Mouse (Mus musculus) right cerebral cortex, postnatal 10 days (tissue): ENCODE measurements around the gene Stk32c.
A peak's percentile ranks its signal among the peaks of the same experiment; 100 is the strongest.

Source experiments
- DNase-seq, 2 experiments: peaks; one replicate each; pipeline ENCODE4 v3.0.0; 2021; ENCODE audit warnings: low spot score in 2 of 2

The Stk32c gene

DNA sequence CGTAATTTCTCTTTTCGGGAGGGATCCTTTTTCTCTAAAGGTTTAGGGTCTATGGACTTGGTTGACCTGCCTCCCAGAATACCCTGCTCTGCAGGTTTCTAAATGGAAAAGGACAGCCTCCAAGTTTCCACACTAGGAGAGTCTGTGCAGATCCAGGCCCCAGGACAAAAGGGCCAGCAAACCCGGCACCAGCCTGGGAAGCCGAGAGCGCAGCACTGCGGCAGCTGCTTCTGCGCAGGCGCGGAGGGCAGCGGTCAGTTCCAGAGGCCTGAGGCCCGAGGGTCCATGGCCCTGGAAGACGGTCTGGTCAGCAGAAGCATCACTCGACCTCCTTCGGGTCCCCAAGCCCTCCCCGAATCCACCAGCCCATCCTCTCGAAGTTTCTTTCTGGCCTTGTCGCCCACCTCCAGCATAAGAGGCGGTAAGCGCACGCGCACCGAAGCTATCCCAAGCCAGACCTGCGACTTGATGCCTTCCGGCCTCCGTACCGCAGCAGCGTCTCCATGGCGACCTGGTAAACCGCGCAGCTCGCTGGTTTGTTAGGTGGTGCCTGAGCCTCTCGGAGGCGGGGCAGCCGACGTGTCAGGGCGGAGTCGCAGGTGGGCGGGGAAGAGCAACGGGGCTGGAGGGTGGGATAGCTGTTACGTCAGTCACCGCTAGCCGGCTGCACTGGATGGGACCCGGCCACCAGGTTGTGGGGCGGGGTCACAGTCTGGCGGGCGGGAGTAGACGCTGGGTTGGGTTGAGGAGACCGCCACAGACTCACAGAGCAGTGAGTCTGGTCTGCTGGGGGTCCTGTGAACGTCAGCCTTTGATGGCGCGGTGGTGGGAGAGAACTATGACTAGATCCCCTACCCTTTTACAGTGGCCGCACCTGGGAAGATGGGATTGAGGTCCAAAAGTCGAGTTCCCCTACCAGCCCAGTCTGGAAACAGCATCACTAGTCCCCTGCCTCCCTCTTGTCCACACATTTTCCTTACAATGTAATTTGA, at the start of gene Stk32c, which contains the start of gene Lrrc27:
Stk32c (minus strand) TSS at position 554 of the 992 bp plus-strand sequence.
Lrrc27 (plus strand) TSS at position 235 of the 992 bp plus-strand sequence.
- peak; percentile 99 for DNase-seq

DNA sequence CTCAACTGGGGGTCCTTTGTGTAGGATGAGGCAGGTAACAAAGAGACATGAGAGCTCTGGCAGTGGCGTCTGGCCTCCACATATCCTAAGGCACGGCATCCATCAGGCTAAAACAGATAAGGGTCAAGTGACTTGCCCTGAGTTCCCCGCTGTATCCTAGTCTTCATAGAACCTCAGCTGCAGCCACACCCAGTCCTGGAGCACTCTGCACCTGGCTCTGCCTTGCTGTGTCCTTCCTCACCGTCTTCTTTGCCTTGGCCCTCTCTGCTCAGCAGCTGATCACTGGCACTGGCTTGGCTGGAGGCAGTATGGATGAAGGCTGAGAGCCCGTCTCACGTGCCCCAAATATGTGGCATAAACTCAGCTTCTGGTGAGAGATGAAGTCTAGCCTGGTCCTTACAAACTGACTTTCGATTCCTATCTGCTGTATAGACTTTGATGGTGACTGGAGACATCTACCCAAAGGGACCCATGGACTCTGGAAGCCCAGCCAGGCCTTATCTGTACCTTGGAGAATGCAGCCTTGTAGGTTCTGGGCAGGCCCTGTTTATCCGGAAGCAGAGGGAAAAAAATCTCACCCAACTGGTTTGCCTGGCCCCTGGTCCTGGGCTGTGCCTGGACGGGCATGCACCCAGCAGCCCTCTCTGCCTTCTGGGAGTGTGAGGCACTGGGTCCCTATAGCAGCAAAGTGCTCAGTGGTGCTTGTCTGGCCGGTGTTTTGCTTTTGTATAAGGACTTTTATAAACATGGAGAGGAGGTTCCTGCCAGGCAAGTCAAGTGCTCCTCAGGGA, 44.8 kb upstream of the Stk32c start:
- no peak for DNase-seq

DNA sequence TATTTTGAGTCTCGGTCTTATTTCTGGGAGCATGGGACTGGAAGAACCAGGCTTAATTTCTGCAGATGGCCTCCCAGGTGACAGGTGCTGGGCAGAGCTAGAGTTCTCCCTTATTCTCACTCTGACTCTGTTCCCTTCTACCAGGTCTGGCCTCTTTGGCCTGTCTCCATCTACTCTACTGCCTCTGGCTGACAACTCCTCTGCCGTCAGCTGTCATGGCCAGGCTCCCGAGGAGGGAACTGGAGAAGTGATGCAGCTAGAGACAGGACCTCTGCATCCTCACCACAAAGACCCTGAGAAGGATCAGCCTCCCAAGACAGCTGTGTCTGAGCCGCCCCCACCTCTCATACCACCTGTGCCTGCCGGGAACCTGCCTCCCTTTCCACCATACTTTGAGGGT, 41.5 kb upstream of the Stk32c start:
- no peak for DNase-seq

DNA sequence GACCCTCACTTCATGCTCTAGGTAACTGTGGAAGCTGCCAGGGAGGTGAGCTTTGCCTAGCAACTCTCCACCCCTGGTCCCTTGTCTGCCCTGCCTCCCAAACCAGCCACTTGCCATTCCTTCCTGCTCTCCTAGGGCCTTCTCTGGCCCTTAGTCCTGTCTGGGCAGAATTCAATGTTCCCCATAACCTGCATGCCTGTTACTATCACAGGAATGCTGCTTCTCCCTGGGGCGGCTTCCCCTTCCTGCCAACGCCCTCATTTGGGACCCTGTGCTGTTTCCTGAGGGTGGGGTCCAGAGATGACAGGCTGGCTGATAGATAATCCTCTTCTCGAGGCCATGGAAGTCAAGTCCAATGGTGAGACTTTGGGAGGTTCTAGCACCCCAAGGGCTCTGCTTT, 40.4 kb upstream of the Stk32c start:
- no peak for DNase-seq

DNA sequence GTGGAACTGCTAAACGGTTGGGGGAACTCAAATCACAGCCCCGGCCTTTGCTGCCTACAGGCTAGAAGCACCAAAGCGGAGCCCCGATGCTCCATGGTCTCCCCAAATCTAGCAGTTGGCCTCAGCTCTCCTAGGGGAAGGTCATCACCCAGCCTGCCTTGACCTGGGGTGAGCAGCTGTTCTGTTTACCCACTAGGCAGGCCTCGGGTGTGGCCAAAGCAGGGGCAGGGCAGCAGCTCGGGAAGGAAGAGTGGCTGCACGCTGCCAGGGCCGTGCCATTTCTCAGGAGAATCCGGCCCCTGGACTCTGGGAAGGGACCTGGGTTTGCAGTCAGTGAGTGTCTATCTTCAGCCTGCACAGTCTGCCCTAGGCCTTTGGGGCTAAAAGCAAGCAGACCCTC, 39.9 kb upstream of the Stk32c start:
- no peak for DNase-seq

DNA sequence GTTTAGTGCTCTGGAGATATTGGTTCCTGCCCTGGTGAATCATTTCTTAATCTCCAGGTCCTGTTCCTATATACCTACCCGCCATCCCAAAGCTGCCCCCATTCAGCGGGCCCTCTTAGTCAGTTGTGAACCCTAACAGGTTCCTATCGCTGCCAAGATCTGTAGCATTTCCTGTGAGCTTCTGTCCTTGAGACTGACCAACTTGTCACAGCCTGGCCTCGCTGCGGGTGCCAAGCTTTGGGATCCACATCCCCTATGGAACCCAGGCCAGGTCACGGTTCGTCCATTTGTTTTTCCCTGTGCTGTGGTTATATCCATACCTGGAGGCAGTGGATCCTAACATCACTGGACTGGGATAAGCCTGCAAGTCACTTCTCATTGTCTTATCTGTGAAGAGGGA, 39.5 kb upstream of the Stk32c start:
- no peak for DNase-seq

DNA sequence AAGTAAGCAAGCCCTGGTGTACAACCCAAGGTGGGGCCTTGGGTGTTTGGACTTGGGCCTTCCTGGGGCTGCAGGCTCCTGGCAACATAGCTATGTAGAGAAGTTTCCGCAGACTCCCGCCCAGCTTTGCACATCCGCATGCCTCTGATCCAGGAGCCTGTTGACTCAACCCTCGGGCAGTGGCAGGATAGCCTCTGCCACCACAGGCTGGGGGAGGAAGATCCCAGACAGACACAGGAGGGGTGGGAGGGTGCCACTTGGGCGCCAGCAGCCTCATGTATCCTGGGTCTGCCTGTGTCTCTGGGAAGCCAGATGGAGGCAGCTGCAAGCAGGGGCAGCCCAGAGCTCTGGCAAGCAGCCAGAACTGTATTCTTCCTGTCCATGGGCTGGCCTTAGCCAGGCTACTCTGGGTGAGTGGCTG, 38.8 kb upstream of the Stk32c start:
- DNase-seq = peak; percentile 59 to 67

DNA sequence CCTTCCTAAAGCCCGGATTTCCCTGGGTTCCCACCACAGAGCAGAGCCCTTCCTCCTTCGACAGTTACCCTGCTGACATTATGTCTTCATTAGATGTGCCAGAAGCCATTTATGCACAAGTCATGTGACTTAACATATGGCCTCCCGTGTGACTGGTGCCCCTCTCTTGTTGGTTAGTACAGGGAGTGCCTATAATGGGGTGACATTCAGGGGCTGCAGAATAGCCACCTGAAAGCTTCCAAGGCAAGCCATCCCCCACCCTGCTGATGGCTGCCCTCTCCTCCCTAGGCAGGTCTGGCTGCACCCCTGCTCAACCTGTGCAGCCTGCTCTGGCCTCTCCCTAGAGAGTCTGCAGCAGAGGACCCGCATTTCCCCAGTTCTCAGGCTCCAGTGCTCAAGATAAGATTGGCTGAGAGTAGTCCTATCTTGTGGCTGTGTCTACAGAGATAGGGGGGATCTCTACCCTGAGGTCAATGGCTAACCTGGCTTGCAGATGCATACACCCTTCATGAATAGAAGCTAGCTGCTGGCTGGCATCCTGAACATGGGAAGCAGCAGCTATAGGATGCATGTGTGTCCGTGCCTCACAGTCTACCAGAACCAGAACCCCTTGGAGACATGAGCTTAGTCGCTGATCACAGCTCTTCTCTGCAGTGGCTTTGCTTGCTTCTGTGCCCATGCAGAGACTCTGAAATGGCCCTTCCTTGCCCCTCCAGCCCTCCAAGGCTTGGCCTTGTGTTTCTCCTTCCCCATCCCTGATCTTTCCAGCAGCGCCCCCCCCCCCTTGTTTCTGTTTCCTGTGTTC, 36.5 kb upstream of the Stk32c start:
- DNase-seq = no peak

DNA sequence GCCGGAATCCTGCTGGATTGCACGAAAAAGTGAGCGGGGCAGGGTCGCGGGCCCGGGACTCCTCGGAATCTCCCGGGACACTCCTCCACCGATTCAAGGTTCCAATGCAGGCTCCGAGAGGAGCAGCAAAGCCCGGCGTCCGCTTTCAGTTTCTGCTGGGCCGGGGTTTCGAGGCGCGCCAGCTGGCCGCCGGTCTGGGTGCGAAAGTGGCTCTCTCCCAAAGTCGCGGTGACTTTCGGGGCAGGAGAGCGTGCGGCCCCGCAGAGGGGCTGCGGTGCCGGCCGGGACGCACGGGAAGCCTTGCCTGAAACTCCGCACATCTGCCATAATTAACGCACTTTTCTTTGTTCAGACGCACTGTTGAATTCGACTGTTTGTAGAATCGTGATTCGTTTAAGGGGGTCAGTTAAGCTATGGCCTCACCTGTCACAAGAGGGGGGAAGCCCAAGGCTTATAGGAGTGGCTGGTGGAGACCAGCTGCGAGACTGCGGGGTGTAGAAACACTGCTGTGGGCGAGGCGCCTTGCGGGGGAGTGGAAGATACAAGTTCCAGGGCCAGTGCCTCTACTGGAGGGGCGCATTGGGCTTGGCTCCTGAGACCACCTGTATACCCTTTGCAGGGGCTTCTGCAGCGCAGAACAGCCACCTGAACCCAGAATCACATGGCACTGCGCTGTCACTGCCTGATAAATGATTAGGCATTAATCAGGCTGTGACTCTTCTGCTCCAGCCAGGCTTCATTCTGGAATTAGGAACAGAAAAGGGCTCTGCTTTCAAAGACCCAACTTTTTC, 35.7 kb upstream of the Stk32c start:
- DNase-seq = no peak

DNA sequence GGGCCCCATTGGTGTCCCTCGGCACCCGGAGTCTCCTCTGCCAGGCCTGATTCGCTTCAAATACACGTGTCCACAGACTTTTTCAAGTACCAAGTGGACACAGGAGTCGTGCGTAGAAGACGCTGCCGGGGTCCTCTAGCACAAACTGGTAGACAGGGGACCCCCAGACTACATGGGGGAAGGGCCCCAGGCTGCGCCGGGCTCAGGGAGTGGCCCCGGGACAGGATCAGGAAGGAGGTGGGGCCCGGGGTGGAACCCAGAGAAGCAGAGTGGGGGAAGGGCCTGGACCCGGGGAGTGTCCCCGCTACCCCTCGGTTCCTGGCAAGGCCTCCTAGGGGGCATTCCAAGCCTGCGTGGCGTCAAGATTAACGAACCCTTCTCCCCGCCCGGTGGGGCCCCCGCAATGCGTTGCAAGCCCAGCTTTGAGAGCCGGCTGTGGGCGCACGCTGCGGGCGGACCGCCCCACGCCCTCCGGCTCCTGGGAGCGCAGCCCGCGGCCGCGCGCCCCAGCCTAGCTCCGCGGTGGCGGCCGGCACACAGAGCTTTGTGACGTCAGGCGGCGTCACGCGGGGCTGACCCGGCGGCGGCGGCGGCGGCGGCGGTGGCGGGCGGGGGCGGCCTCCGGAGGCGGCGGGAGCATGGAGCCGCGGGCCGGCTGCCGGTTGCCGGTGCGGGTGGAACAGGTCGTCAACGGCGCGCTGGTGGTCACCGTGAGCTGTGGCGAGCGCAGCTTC, 34.9 kb upstream of the Stk32c start, which contains the start of gene Pwwp2b:
Pwwp2b (plus strand) TSS at position 602 of the 734 bp plus-strand sequence.
- DNase-seq = peak; percentile 75

DNA sequence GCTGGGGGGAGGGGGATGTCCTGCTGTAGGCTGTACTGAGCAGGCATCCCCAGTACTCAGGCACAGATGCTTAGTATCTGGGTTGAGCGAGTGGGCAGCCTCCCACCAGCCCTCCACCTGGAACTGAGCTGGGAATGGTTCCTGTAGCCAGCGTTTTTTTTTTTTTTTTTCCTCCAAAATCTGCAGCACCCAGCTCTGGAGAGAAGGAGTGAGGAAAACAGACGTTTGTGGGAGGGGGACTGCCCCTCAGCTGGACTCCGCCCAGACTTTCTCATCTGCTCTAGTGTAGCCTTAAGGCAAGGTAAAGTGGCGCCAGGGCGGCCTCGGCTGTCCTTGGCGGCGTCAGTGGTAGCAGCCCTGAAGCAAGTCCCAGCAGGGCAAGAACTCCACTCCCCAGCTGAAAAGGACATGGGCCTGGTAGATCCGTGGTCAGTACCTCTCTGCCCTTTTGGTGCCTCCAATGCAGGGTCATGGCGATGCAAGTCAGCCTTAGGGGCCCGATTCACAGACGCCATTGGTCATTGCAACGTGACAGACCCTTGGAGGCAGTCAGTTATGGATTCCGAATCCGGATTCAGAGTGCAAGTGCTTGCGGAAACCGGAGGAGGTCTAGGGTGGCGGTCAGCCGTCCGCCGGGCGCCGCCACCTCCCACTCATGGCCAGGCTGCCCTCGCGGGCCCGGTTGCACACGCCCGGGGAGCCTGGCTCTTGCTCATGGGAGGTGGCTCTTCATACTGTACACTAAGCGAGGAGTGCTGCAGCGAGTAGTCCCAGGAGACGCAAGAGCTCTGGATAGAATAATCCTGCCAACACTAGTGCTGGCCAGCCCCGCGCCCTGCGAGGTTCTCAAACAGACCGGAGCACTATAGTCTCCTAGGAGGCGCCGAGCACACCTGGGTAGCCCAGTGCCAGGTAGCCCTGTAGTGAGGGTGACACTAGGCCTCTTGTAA, 34.1 kb upstream of the Stk32c start:
- DNase-seq = peak; percentile 58 to 65

DNA sequence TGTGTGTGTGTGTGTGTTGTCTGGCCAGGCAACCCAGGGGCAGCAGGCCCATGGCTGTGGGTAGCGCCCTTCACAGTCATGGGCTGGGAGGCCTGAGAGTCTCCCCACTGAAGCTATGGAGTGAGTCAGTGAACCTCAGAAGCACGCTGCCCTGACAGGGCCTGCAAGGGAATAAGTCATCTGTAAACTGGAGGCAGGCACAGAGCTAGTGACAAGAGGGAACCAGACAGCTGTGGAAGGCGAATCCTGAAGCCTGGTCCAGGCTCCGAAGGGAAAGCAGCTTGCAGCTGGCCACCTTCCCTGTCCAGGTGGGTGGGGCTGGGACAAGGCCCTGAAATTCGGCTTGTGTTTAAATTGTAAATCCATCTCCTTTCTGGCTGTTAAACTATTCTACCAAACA, 33.0 kb upstream of the Stk32c start:
- DNase-seq = no peak

DNA sequence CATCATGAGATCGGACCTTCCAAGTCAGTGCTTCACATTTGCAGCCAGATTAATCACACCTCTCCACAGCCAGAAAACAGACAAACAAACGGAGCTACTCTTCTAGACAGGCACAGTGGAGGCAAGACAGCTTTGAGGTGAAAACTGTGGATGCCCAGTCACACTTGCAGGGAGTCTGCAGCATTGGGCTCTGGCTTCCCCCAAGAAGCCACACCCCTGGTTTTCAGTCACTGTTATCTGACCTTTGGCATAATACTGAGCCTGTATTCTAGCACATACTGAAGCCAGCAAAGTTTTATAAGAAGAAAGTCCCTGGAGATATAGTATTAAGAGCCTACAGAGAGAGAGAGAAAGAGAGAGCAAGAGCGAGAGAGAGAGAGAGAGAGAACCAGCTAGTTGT, 26.3 kb upstream of the Stk32c start:
- DNase-seq = no peak

DNA sequence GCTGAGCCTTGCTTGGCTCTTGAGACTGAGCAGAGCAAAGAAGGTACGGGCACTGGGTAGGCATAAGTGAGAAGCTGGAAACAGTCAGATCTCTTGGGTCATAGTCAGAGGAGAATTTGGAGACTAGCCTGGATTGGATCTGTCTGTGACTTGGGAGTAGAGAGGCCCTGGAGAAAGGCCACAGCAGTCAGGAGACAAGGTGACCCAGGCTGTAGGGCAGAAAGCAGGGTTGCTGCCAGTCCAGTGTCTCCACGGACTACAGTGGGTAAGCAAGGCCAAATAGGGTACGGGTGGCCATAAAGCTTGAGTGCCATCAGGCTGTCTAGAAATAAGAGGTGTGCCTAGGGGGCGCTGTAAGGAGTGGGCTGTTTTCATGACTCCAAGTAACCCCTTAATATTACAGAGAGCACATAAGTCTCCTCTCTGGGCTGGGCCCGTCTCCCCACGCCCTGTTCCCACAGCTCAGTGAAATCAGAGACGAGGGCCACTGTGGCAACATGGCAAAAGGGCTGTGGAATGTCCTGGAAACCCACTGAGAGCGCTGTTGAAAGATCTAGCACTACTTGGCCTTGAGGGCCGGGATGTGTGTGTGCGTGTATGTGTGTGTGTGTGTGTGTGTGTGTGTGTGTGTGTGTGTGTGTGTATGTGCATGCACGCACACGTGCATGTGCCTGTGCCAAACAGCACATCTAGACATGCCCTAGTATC, 22.7 kb upstream of the Stk32c start:
- DNase-seq = no peak

DNA sequence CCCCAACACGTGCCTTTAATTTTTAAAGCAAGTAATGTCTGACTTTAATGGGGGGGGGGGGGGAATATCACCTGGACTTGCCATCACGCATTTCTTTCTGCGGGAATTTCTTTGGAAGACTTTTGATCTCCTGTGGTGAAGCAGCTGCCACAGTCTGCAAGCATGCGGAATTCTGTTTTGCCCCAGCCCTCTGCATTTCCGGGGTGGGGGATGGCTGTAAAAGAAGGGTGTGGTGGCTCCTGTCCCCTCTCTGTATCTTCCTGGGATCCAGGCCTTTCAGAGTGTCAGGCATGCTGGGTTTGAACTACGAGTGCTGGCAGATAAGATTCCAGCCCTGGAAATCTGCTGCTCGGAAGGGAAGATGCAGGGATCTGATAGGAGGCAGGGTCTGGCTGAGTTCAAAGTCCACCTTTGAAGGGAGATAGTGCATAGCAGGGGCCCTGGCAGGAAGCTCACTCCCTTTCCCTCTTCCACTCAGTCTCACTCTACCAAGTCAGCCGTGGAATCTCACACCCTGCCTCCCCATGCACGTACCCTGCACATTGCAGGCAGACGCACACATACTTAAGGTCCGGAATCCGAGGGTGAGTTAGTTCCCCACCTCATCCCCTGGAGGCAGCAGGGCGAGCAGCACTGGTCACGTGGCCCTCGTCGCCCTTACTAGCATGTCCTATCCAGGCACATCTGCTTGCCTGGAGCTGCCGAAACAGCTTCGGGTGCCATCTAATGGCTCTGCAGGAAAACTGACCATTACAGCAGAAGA, 21.5 kb upstream of the Stk32c start:
- DNase-seq = peak; percentile 54 to 58

DNA sequence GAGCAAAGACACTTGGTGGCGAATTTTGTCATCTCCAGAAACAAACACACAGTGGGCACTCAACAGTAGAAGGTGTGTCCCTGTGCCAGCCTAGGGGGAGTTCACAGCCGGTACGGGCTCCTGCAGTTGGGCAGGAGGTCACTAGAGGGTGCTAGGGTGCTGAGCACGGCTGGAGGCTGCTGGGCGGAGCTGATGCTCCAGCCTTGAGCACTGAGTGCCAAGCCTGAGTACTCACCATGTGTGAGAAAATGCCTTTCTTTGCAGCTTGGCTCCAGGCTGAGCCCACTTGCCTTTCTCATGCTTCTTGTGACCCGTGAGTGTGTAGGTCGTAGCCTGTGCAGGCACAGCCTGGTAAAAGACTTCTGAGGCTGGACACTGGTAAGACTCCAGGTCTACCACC, 20.6 kb upstream of the Stk32c start:
- peak; percentile 88 to 90 for DNase-seq

DNA sequence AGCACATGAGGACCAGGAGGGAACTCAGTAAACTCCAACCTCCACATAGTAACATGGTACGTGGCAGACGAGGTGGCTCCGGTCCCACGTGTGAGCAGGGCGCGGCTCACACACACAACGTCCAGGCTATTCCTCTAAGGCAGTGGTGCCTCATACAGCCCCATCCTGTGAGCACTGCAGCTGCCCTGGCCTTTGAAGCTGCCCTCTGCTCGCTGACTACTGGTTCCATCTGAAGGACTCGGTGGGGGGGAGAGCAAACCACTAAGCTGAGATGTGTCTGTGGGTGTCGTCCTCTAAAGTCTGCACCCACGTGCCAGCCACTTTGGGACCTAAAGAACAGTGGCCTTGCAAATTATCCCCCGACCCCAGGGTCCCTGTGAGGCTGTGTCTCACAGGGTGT, 17.1 kb upstream of the Stk32c start:
- DNase-seq = no peak

DNA sequence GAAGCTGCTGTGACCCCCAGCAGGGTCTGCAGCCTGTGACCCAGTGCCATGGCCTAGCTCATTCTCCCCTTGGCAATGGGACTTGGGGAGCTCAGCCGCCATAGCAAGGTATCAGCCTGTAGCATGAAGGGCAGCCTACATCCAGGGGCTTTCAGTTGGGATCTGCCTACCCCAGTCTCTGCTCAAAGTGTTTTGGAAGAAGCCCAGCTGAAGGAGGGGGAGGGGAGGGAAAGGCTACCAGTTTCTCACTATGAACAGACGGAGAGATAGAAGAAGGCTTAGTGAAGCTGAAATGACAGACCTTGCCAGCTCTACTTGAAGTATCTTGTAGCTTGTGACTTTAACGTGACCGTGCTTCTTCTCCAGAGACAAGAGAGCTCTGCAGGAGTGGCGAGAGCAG, 16.7 kb upstream of the Stk32c start:
- peak in 1 of 2 experiments; percentile 47 for DNase-seq
